Mouse (Mus musculus) c-Kit-positive CD71-positive TER-119-positive erythroid progenitor cells, embryonic 14.5 days (primary cell): ENCODE results near the gene Cntd1.
"Not testable (repeated sequence)": the region's sequence is repeated elsewhere in the genome, so short reads cannot be mapped to it uniquely, and the experiment has no call there.

Experiments used
- DNase-seq: peaks from one replicate; pipeline ENCODE4 v3.0.0-alpha.2; 2013; ENCODE audit warnings: low spot score

The Cntd1 gene

GRCm38 (mm10) chr11:101330961-101331360 is 52.1 kb downstream of the Cntd1 start:
- DNase-seq: not testable (repeated sequence)

DNA sequence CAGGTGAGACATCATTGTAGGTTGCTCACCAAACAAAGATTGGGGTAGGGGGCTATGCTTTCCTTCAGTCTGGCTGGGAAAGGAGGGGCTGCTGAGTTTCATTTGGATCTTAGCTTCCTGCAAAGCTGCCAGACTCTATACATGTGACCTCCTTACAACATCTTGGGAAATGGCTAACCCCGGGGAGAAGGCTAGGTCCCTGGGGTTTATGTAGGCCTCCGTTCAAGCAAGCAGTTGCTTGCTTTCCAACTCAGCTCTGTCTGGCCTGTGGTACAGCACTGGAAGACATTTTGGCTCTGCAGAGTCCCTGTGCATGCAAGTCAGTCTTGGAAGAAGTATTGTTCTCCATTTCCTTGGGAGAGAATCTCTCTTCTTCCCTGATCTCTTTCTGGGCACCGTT is 53.7 kb downstream of the Cntd1 start:
- no peak for DNase-seq

GRCm38 (mm10) chr11:101334023-101334422 is 55.2 kb downstream of the Cntd1 start:
- DNase-seq: no peak

- DNase-seq: no peak
Measured at GRCm38 (mm10) chr11:101334516-101334915, 55.7 kb downstream of the Cntd1 start.

DNA sequence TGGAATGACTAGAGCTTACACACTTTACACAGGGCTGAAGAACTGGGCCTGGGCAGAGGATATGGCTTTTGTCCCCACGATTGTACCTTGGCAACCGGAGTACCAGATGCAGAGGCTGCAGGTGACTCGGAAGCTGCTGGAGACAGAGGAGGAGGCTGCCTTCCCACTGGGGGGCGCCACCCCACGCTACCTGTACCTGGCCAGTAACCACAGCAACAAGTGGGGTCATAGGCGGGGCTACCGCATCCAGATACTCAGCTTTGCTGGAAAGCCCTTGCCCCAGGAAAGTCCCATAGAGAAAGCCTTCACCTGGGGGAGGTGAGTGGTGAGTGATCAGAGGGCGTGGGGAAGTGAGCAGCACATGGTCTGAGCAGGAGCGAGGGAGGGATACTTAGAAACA is 56.9 kb downstream of the Cntd1 start:
- DNase-seq: no peak

- peak; percentile 66 for DNase-seq
Measured at GRCm38 (mm10) chr11:101338123-101338760, 59.4 kb downstream of the Cntd1 start.
